Mouse (Mus musculus) heart, postnatal 25 days (tissue): Measurements from ENCODE around the gene Tsku. TPM values are rescaled to one million over a fixed set of nuclear protein-coding genes. Genes with fewer than 3 reads are reported as not detected.

Source experiments
- total RNA-seq, 2 experiments: library from RNA; stranded (reverse); gene quantifications; 2 replicates each; pipeline ENCODE4 v1.2.3; 2021

Gene Tsku
- total RNA-seq, 2 experiments from 2014 or later = 2.1 to 2.7 TPM

Other genes with a start within 250 kb of the Tsku start
- 1 to 10 TPM; 4.2 to 5.4 TPM for gene Myo7a, start 241.8 kb downstream of the Tsku start, total RNA-seq
- under 1 TPM in 1 of 2 experiments, not detected in 1; 0.11 TPM for gene Omp, start 215.8 kb downstream of the Tsku start, total RNA-seq
- 1 to 10 TPM; 1.9 to 2.0 TPM for gene Capn5, start 183.1 kb downstream of the Tsku start, total RNA-seq
- not detected for gene B3gnt6, start 161.8 kb downstream of the Tsku start, total RNA-seq
- gene Acer3, start 40.1 kb downstream of the Tsku start, total RNA-seq = 10 to 100 TPM; 12.2 to 12.3 TPM
- gene Gucy2d, start 79.1 kb upstream of the Tsku start, total RNA-seq = under 1 TPM in 1 of 2 experiments, not detected in 1; 0.08 TPM
- 10 to 100 TPM; 10.7 to 11.4 TPM for gene Lrrc32, start 128.0 kb upstream of the Tsku start, total RNA-seq